Mouse (Mus musculus) heart, postnatal 36 days (tissue): ENCODE measurements around the gene Usp44. TPM values are rescaled to one million over a fixed set of nuclear protein-coding genes. Genes with fewer than 3 reads are reported as not detected.
"Not testable (repeated sequence)": the region's sequence is repeated elsewhere in the genome, so short reads cannot be mapped to it uniquely, and the experiment has no call there.

Experiments used
- DNase-seq, 2 experiments: peaks; one replicate each; pipeline ENCODE4 v3.0.0; 2021 to 2022
- intact Hi-C: fragments of 180-260 bp; cut with DNase I; formaldehyde crosslinking; loops from one replicate; pipeline ENCODE4 v1.15.1; 2025
- total RNA-seq, 2 experiments: library from RNA; stranded (reverse); gene quantifications; 2 replicates each; pipeline ENCODE4 v1.2.3; 2021

Gene Usp44
- total RNA-seq, 2 experiments from 2014 or later = not detected

- DNase-seq, intact Hi-C loops: not testable (repeated sequence)
These were observed 3.8 kb downstream of the Usp44 start for GRCm38 (mm10) chr10:93835115-93835514.

DNA sequence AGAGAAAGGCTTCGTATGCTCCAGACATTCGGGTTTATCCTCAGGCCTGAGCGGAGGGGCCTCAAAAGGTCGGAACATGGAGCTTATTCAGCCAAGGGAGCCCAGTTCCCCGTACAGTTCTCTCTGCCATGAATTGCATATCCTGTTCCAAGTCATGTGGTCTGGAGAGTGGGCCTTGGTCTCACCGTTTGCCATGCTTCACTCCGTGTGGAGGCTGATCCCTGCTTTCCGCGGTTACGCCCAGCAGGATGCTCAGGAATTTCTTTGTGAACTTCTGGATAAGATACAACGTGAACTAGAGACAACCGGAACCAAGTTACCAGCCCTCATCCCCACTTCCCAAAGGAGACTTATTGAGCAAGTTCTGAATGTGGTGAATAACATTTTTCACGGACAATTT lies 15.4 kb downstream of the Usp44 start:
- DNase-seq = no peak
- intact Hi-C loops = no loop called here

GRCm38 (mm10) chr10:93855126-93855525 lies 23.8 kb downstream of the Usp44 start:
- intact Hi-C loops = no loop called here
- DNase-seq = no peak

DNA sequence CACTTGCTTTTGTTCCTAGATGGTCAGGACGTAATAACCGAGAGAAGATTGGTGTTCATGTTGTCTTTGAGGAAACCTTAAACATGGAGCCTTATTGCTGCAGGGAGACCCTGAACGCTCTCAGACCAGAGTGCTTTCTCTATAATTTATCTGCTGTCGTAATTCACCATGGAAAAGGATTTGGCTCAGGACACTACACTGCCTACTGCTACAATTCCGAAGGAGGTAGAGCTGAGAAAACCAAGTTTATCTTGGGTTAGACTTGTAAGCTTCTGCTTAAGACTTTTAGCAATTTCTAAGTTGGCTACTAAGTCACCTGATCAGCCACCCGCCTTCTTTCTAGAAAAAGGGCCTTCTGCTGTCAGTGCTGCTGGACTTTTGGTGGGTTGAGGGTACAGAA lies 24.7 kb downstream of the Usp44 start:
- no peak for DNase-seq
- intact Hi-C loops = no loop called here

DNA sequence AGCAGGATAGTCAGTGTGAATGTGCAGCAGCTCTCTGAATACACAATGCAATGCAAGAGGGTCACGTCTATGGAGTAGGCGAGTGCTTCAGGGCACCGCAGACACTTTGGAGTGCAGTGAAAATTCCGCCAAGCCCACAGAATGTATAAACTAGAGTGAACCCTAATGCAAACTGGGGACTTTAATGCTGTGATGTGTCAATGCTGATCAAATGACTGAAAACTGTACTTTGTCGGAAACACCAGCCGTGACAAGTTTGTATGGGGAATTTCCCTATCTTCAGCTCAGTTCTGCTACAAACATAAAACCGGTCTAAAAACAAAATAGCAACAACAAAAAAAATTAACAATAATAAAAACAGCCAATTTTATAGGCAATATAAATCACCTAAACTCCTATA lies 37.0 kb downstream of the Usp44 start:
- intact Hi-C loops = no loop called here
- no peak for DNase-seq

- intact Hi-C loops = no loop called here
- DNase-seq = no peak
These were observed 37.5 kb downstream of the Usp44 start for GRCm38 (mm10) chr10:93868886-93869285.

DNA sequence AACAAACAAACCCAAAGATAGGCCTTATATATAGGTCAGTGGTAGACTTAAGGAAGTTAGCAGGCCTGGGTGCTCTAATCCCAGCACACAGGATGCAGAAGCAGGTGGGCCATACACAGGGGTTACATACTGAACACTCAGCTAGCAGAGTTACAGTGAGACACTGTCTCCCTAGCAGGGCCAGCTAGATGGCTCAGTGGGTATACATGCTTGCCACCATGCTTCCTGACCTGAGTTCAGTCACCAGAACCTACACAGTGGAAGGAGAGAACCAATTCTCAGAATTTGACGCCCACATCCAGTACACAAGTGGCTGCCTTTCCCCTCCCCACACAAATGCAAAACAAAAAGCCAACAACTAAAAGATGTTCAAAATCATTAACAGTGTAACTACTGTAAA lies 45.4 kb downstream of the Usp44 start:
- intact Hi-C loops = no loop called here

DNA sequence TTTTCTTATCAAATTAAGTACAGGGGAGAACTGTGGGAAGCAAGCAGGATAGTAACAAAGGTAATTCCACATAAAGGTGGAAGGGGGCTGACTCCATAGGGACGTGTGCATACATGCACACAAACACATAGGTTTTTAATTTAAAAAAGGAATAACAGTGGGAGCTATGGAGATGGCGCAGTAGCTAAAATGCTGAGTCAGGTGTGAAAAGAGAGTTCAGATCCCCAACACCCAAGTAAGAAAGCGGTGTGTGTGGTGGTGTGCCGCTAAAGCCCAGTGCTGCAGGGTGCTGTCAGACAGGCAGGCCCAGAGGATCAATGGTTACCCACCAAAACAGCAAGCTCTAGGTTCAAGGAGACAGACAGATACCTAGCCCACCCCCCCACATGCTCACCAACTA lies 47.4 kb downstream of the Usp44 start:
- DNase-seq = no peak
- intact Hi-C loops = no loop called here

More for the DNA sequence above, 45.4 kb downstream of the Usp44 start:
- no peak for DNase-seq

DNA sequence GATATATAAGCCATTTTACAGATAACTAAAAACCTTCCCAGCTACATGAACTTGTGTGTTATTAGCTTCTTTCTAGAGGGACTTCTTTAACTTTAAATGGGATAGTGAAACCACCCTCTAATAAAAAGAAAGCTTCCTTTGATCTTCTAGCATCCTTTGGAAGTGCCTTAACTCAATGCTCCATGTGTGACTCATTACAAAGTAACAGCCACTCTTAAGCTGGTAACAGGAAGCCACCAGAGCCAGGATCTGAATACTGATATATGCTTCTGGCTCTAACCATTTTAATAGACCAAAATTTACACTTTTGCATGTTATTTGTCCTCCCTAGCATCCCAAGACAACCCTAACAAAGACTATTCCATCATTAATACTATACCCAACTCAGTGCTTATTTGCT lies 50.6 kb downstream of the Usp44 start:
- no peak for DNase-seq
- intact Hi-C loops = no loop called here

DNA sequence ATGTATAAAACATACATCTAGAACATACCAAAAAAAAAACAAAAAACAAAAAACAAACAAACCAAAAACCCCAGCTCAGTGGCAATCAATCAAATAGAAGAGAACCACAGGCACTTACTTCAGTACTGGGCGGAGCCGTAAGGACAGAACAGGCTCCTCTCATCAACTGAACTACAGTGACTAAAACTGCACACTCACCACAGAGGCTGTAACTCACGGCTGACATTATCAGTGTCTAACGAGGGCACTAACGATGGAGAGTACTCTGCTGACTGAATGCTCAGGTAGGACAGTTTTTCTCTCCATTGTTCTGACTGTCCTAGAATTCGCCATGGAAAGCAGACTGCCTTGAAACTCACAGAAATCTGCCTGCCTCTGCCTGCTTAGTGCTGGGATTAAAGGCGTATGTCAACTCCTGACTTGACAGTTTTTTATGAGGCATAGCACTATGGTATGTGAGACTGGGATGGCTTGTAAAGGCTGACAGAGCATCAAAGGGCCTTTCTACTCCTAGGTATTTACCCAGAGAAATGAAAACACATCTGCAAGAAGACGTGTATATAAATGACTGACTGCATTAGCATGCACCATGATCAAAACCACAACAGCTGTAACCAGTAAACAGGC lies 51.5 kb downstream of the Usp44 start:
- DNase-seq = no peak
- intact Hi-C loops = no loop called here

GRCm38 (mm10) chr10:93885839-93886477 lies 54.6 kb downstream of the Usp44 start:
- DNase-seq = no peak
- intact Hi-C loops = loop anchor here (5.0 kb wide), 1 partner anchor 151 kb away; the partner anchor contains the start of genes Fgd6 and Vezt

DNA sequence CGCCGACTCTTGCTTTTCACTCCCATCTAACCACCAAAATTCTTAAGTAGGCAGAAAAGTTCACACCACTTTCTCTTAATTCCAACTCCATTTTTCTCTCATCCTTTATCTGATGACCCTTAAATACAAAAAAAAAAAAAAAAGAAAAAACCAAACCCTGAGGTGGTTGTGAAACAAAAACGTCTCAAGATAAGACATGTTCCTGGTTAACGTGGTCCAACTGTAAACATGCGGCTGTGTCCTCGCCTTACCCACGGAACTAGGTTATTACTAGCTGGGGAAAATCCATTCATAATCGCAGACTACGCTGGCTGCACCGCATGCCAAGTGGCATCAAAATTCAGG lies 57.2 kb downstream of the Usp44 start:
- DNase-seq = peak in 1 of 2 experiments; percentile 4

DNA sequence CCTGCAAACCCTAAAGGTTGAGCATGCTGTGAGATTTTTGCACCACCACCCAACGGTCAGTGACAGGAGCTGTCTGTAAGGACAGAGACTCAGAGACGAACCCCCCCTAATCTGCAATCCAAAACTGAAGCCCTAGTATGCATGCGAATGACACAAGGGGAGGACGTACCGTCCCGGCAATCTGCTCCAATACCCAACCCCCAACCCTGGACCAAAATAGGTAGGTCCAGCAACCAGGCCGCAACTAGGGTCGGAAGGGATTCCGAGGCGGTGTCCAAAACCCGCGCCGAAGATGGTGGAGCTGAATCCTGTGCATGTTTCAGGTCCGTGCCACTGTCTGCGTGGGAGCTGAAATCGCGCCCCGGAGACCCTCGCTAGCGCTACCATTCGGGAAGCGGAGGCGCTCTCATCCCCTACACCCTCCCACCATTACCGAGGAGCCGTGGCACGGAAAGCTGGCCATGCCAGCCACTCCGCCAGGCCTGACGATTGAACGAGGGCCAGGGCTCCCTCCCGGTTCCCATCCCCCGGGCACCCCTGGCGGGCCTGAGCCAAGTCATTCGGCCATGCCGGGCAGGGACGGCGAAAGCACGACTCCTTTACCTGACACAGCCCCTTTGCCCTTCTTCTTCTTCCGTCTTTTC lies 57.7 kb downstream of the Usp44 start:
- intact Hi-C loops = loop anchor here (2.0 to 5.0 kb wide), 2 partner anchors 30 to 148 kb away; partner anchors contain the start of genes Fgd6 and Vezt
- no peak for DNase-seq

More for the DNA sequence above, 57.2 kb downstream of the Usp44 start:
- intact Hi-C loops = loop anchor here (2.0 to 5.0 kb wide), 2 partner anchors 30 to 149 kb away; partner anchors contain the start of genes Fgd6 and Vezt

- intact Hi-C loops = loop anchor here (2.0 to 5.0 kb wide), 2 partner anchors 29 to 148 kb away; partner anchors contain the start of genes Fgd6 and Vezt
- peak; percentile 87 to 89 for DNase-seq
These were observed 58.2 kb downstream of the Usp44 start for GRCm38 (mm10) chr10:93889579-93889950.

GRCm38 (mm10) chr10:93889976-93890375 lies 58.6 kb downstream of the Usp44 start:
- DNase-seq = peak in 1 of 2 experiments; percentile 17
- intact Hi-C loops = loop anchor here (2.0 to 5.0 kb wide), 2 partner anchors 29 to 147 kb away; partner anchors contain the start of genes Fgd6 and Vezt

DNA sequence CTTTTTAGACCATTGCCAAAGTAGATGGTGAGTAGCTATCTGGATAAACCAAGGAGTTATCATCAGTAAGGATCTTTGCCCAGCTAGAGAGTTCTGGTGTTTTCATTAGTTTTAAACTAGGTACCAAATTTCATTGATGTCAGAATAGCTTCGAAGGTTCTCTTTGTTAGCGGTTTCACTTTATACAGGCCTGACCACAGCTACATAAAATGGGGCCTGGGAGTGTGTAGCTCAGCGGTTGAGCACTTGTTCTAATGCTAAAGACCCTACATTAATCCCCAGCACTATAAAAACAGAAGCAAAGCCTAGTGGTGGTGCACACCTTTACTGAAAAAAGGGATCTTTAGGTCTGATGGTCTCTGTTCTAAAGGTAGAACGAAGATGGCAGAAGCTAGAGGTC lies 59.2 kb downstream of the Usp44 start:
- DNase-seq = no peak
- intact Hi-C loops = no loop called here

DNA sequence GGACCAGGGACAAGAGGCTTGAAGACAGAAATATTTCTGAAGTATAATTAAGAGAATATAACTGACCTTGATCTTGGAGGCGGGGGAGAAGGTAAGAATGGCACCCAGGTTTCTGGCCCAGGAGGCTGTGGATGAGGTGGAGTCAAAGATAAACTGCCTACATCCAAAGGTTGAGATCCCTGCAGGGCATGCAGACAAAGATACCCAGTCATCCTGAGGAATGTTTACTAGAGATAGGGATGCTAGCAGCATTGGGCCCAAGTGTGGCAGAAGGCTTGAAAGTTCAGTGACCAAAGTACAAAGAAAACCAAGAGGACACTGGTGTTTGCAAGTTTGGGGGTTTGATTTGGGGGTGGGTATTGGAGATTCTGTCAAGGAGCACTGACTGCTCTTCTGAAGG lies 59.7 kb downstream of the Usp44 start:
- intact Hi-C loops = no loop called here
- no peak for DNase-seq

DNA sequence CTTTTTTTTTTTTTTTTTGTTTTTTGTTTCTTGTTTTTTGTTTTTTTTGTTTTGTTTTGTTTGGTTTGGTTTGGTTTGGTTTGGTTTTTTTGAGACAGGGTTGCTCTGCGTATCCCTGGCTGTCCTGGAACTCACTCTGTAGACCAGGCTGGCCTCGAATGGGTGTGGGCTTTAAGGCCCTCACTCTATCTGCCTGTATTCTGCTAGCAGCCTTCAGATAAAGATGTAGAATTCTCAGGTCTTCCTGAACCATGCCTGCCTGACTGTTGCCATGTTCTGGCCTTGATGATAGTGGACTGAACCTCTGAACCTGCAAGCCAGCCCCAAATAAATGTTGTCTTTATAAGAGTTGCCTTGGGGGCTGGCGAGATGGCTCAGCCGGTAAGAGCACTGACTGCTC lies 61.2 kb downstream of the Usp44 start:
- DNase-seq = no peak
- intact Hi-C loops = no loop called here

GRCm38 (mm10) chr10:93897043-93897646 lies 65.8 kb downstream of the Usp44 start, which contains the start of gene Metap2:
Gene Metap2, minus strand, starts transcription at chr10:93897093.
- intact Hi-C loops = no loop called here
- no peak for DNase-seq

- no peak for DNase-seq
- intact Hi-C loops = no loop called here
These were observed 67.9 kb downstream of the Usp44 start for GRCm38 (mm10) chr10:93899303-93899702.

DNA sequence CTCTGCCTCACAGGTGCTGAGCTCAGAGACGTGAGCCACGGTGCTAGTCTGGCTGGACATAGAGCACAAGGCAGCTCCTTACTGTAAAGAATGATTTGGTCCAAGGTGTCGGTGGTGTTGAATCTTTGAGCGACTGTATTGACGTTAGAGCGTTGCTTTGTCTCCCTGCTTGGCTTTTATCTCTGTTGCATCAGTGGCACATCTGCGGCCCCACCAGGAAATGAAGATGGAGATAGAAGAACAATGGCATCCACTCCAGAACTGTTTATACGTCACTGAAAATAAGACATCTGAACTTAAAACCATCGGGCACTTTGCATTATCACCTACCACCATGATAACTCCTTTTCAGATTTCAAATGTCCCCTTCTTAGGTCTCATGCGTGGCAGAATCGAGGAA lies 68.6 kb downstream of the Usp44 start:
- DNase-seq = no peak
- intact Hi-C loops = no loop called here
